Mouse (Mus musculus): ENCODE measurements around the gene Crtc3.

Gene Crtc3

GRCm38 (mm10) chr7:80597900-80598299 is 90.8 kb downstream of the Crtc3 start:
- DNase-seq = no peak

GRCm38 (mm10) chr7:80589054-80589746 is 99.5 kb downstream of the Crtc3 start:
- DNase-seq = no peak

DNA sequence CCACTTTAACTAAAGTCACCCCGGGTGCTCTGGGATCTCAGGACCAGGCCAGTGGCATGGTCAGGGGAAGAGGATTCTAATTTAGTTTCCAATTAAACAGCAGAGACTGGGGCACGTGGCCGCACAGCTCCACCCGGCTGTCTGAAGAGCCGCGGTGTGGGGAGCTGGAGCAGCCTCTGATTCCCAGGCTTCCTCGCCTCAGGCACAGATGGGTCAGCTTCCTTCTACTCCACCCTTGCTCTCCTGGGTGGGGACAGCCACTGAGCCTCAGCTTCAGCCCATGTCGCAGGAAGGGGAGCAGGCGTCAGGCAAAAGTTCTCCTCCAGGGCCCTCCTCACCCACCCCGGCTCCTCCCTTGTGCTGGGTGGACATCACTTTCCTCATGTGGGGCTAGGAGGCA is 101.0 kb downstream of the Crtc3 start:
- no peak for DNase-seq

GRCm38 (mm10) chr7:80586681-80587660 is 101.7 kb downstream of the Crtc3 start:
- no peak for DNase-seq

DNA sequence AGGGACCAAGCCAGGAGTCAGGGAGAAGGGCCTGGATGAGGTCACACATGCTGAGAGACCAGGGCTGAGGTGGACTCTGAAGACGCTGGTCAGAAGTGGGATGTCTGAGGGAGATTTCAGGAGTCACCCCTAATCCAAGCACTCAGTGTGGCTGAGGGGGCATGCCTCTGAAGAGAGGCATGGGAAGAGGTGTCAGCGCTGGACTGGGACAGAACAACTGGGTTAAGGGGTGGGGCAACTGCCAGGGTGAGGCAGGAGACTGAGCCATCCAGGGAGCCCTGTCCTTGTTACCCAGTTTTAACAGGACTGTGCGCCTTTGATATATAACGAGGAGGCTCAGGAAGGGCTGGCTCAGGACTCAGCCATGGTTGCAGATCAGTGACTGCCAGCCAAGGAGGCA is 102.5 kb downstream of the Crtc3 start:
- DNase-seq = no peak

DNA sequence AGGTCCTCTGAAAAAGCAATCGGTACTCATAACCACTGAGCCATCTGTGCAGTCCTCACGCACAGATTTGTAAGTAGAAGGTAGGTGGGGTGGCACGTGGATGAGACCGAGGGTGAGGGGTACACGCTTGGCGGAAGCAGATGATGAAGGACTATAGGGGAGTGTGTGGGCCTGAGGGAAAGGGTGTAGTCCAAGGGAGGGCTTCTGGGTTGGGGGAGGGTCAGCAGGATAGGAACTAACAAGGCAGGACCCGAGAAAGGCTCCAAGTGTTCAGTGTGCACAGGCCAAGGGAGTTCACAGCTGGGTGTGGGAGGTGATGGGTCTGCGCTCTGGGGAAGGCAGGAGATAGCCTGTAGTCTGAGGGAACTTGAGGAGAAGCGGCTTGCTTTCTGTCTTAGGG is 103.3 kb downstream of the Crtc3 start:
- DNase-seq = no peak

- peak; percentile 54 for DNase-seq
These were observed 104.7 kb downstream of the Crtc3 start for GRCm38 (mm10) chr7:80583981-80584380.

GRCm38 (mm10) chr7:80582821-80583451 is 105.7 kb downstream of the Crtc3 start:
- no peak for DNase-seq

DNA sequence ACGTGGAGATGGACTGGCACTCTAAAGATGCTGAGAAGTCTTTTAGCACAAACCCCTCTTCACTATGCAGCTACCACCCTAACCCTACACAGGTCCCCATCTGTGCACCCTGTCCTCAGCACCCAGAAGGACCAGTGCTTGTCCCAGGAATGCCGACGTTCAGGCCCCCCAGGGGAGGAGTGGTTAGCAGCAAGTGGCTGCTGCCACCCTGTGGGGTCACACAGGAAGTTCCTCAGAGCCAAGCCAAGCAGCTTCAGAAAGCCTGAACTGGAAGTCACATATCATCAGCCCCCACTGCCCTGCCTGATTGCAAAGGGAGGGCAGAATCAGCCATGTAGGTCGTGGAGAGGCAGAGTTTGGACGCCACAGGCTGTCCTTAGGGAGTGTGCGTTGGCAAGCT is 108.3 kb downstream of the Crtc3 start:
- DNase-seq = peak; percentile 40

- no peak for DNase-seq
These were observed 111.2 kb downstream of the Crtc3 start for GRCm38 (mm10) chr7:80577417-80577980.

GRCm38 (mm10) chr7:80576626-80577025 is 112.1 kb downstream of the Crtc3 start:
- DNase-seq = no peak

DNA sequence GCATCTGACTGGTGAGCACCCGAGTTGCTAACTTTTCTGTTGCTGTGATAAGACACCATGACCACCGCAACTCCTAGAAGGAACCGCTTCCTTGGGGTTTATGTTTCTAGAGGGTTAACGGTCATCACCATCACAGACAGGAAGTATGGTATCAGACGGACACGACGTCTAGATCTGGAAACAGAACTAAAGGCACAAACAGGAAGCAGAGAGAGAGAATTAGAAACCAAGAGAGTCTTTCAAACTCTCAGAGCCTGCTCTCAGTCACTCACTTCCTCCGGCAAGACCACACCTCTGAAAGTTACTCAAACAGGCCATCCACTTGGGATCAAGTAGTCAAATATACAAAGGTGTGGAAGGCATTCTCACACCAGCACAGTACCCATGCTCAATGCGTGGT is 112.9 kb downstream of the Crtc3 start:
- DNase-seq = no peak

DNA sequence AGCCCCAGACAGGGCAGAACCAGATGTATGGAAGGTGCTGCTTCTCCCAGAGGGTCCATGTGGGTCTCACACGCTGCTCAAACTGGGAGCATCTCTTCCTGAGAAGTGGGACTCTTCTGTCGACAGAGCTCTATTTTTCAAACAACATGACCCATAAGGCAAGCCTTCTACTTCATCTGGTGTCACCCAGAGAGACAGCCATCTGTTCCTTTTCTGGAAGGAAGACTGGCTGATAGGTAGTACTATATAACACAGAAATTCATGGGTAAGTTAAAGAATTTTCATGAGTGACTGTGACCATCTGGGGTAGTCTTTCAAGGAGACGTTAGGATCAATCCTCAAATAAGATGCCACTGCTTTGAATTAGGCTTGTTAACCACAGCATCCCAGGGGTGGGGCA is 115.6 kb downstream of the Crtc3 start:
- no peak for DNase-seq

DNA sequence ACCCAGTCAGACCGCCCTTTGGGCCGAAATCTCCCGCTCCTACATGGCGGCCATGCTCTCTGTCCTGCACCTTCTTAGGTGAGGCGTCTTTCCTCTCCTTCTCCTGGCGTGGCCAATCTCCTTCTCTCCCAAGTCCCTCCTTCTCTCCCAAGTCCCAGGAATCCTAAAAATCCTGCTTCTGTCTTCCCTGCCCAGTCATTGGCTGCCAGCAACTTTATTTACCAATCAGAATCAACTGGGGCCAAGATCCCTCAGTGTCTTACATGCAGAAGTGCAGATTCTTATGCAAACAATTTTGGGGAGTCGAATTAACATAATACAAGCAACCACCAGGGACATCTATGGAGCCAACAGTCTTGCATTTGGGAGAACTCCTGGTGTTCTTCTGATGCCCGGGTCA is 120.7 kb downstream of the Crtc3 start:
- no peak for DNase-seq

GRCm38 (mm10) chr7:80561931-80562330 is 126.7 kb downstream of the Crtc3 start:
- no peak for DNase-seq

DNA sequence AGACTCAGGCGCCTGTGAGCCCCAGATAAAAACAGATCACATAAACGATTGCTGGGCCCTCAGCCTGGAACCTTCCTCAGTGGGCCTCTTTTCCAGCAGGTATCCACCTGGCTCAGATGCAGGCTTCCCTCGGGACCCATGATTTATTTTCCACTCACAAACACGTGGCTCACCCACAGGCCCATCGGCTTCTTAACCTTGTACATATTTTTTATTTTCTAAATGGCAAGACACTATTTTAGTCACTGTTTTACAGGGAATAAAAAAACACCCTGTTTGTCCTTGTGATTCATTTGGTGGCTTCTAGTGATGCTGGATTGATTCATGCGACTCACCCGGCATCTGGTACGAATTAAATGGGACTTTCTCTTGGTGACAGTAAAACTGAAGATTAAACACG is 127.4 kb downstream of the Crtc3 start:
- DNase-seq = no peak

DNA sequence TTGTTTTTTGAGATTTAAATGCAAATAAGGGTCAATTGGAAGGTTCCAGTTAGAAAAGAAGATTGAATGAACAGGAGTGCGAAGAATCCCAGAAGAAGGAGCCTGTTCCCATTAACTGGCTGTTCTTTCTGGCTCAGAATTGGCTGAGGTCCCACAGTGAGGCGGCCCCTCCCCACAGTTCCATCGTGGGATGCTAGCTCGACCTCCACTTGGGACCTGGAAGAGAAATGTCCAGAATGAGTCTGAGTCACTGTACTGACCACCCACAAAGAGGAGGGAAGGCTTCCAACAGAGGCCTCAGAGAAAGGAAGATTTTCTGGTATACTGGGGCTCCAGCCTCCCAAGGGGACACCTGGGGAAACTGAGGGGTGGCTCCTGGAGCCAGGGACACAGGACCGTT is 130.1 kb downstream of the Crtc3 start:
- DNase-seq = no peak

DNA sequence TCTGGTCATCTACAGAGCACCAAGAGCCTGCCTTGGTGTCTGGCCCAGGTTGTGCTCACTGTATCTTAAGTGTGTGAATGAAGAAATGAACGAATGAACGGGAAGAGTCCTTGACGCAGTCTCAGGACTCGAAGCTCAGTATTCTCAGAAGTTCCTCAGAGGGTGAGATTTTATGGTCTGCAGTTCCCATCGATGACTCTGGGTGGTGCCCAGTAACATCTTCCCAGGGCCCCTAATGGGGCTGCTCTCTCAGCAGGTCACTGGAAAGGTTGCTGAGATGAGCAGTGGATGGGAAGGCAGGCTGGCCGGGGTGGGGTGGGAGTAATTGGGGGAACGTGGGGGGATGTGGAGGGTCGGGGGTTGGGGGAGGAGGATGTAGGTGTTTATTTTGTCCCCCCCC is 130.6 kb downstream of the Crtc3 start:
- no peak for DNase-seq

- DNase-seq = no peak
These were observed 131.5 kb downstream of the Crtc3 start for GRCm38 (mm10) chr7:80557161-80557560.

DNA sequence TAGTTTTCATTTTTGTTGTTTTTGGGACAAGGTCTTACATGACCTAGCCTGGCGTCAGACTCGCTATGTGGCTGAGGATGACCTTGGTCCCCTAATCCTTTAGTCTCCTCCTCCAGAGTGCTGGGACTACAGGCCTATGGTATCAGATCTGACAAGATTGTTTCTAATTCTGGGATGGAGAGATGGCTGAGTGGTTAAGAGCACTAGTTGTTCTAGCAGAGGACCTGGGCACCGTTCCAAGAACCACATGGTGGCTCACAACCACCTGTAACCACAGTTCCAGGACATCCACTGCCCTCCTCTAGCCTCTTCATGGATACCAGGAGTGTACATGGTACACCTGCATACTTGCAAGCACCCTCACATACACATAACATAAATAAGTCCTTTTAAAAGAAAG is 132.5 kb downstream of the Crtc3 start:
- DNase-seq = no peak

DNA sequence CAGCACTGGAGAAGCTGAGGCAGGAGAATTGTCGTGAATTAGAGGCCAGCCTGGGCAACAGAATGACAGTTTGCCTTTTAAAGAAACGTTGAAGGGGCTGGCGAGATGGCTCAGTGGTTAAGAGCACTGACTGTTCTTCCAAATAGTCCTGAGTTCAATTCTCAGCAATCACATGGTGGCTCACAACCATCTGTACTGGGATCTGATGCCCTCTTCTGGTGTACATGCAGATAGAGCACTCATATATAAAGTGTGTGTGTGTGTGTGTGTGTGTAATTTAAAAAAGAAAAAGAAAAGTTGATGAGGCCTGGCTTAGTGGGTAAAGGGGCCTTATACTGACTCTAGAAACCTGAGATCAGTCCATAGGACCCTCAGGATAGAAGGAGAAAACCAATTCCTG is 133.5 kb downstream of the Crtc3 start:
- no peak for DNase-seq

- DNase-seq = peak; percentile 42
These were observed 134.3 kb downstream of the Crtc3 start for GRCm38 (mm10) chr7:80554180-80555021.

All from right cerebral cortex, postnatal 14 days (tissue).